Mouse (Mus musculus) kidney, adult 8-10 months (tissue): ENCODE results near the gene Olfr741.
A peak's percentile ranks its signal among the peaks of the same experiment; 100 is the strongest.

Experiments
- DNase-seq, 2 experiments: peaks; one replicate each; pipeline ENCODE4 v3.0.0; 2022

The Olfr741 gene

GRCm38 (mm10) chr14:50472438-50472837 lies at the start of gene Olfr741:
Gene Olfr741, plus strand, starts transcription at chr14:50472738.
- DNase-seq, result no peak

- DNase-seq, result no peak
These were observed 27.3 kb upstream of the Olfr741 start, which contains the start of gene Olfr740 for GRCm38 (mm10) chr14:50445245-50445644. Gene Olfr740, plus strand, starts transcription at chr14:50445545.

GRCm38 (mm10) chr14:50478406-50478805 lies 5.9 kb downstream of the Olfr741 start:
- DNase-seq, result peak; percentile 36 to 39

GRCm38 (mm10) chr14:50503300-50503699 lies 30.8 kb downstream of the Olfr741 start, which contains the start of gene Olfr742:
Gene Olfr742, plus strand, starts transcription at chr14:50503600.
- DNase-seq, result no peak

- no peak for DNase-seq
These were observed 49.0 kb downstream of the Olfr741 start, which contains the start of gene Olfr743 for GRCm38 (mm10) chr14:50521539-50521938. Gene Olfr743, plus strand, starts transcription at chr14:50521839.
